Mouse (Mus musculus): Measurements from ENCODE around the gene Parp3.

DNA sequence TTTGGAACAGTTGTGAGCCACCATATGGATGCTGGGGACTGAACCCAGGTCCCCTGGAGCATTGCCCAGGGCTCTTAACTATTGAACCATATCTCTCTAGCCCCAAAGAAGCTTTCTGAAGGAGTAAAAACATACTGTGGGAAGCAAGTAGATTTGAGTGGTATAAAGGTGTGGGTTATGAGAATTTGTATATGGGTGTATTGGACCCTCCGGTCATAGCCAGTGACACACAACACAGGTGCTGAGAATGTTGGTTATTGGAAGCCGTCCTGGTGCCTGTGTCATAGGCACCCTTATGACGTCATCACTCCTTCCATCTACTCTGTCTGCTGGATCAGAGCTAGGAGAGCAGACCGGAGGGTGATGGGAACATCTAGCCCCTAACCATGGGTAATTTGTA lies 37.5 kb upstream of the Parp3 start, which contains the start of gene Iqcf5:
- TF ChIP-seq CTCF (IDR thresholded peaks at IDR 0.05; ENCODE audit: low read depth), result no peak
- TF ChIP-seq EP300 (optimal IDR thresholded peaks at IDR 0.05), result no peak
